Mouse (Mus musculus) right cerebral cortex, postnatal 10 days (tissue): Measurements from ENCODE around the gene Slc23a2.

Experiments
- DNase-seq, 2 experiments: peaks; one replicate each; pipeline ENCODE4 v3.0.0; 2021; ENCODE audit warnings: low spot score in 2 of 2

The Slc23a2 gene

DNA sequence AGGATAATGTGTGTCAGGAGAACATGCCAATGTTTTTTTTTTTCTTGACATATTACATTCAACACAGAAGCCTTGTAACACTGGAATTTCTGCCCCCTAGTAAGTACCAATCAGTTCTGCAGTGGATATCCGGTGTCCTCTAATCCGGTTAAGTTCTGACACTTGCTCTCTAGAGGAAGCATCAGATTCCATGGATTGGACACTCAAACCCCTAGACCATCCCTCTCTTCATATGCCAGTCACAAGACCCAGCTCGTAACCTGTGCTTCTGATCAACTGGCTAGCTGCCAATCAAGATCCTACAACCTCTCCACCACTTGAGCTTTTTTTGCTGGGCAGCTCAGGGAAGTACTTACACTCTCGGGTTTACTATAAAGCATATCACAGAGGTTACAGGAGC is 123.3 kb downstream of the Slc23a2 start:
- no peak for DNase-seq

GRCm38 (mm10) chr2:132020991-132021541 is 123.8 kb downstream of the Slc23a2 start:
- DNase-seq = peak; percentile 42 to 44

DNA sequence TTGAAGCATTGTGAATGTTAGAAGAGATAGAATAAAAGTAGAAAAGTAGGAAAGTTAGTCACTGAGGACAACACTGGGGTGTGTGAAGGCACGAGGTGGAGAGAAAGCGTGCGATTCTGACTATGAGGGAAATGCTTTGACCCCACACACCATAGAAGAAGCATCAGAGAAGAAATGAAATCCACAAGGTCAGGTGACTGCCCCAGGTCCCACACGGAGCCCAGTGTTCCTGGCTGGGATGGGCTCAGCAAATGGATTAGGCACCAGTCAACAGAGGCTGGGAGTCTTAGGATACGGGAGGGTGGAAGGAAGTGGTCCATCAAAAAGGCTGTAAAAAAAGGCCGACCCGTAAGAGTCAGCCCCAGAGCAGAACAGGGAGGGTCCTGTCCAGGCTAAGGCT is 124.5 kb downstream of the Slc23a2 start:
- DNase-seq = no peak

DNA sequence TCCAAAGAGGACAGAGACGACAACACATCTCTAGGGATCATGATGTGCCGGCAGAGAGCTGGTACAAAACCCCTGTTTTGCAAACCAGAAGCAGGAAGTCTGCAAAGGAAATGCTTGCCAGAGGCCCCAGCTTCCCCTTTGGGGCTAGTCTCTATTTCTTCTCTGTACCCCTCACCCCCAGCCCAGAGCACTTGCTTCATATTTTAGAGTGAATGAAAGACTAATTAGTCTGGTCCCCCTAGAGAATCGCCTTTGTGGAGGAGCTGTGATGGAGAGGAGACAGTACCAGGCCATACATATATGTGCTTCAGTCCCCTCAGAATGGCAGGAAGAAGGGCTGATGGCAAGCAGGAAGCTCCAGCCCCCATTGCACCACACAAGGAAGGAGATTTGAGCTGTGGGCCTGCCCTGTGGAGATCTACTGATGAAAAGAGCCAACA is 125.5 kb downstream of the Slc23a2 start:
- DNase-seq = peak in 1 of 2 experiments; percentile 43

- DNase-seq = no peak
These were observed 126.8 kb downstream of the Slc23a2 start for GRCm38 (mm10) chr2:132018156-132018555.

GRCm38 (mm10) chr2:132017611-132018010 is 127.3 kb downstream of the Slc23a2 start:
- no peak for DNase-seq

DNA sequence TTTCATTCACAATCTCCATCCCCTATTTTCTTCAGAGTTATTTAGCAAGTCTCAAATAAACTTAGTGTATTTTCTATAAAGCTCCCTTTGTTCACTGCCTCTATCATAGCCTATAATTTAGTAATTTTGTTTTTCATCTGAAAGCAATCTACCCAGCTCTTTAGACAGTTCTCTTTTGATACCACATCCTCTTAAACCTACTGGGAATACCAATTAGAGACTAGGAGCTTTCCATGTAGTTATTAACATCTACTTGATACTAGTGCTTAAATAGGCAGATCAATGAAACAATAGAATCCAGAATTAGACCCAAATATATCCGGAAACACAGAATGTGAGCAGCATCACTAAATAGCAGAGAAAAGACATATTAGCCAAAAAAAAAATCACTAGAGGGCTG is 128.9 kb downstream of the Slc23a2 start:
- DNase-seq = no peak

DNA sequence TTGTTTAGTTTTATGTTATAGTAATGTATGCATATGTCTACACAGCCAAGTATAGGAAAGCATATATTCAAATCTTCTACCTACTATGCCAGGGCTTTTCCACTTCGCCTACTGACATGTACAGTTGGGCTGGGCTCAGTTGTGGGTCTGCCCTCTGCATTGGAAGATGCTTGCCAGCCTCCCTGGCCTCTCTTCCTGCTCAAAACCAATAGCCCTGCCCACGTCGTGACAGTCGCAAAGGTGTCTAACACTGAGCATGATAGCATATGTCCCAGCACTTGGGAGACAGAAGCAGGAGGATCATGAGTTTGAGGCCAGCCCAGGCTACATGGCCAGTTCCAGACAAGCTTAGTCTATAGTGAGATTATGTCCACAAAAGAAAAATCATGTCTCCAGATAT is 131.8 kb downstream of the Slc23a2 start:
- DNase-seq = no peak

DNA sequence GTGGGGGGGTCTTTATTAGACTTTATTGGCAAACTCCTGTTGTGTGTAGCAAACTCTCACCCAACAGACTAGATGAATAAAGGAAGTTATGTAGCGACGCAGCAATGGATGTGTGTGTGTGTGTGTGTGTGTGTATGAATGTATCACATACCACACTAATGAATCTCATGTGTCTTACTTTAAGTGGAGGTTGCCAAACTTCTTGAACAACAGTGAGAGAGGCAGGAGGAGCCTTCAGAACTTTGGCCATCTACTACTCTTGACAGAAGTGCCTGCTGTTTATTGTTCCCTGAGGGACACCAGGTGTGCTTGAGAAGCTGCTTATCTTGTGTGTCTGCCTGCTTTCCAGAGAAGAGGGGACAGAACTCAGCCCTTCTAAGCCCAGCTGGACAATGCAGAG is 134.1 kb downstream of the Slc23a2 start:
- DNase-seq = no peak

GRCm38 (mm10) chr2:132008186-132008585 is 136.7 kb downstream of the Slc23a2 start:
- DNase-seq = no peak

GRCm38 (mm10) chr2:132007475-132007819 is 137.5 kb downstream of the Slc23a2 start:
- DNase-seq = no peak

- DNase-seq = peak; percentile 79 to 81
These were observed 138.1 kb downstream of the Slc23a2 start for GRCm38 (mm10) chr2:132006561-132007474.

GRCm38 (mm10) chr2:132005445-132005844 is 139.5 kb downstream of the Slc23a2 start:
- no peak for DNase-seq

- no peak for DNase-seq
These were observed 140.3 kb downstream of the Slc23a2 start for GRCm38 (mm10) chr2:132004495-132005136.

GRCm38 (mm10) chr2:132003916-132004315 is 141.0 kb downstream of the Slc23a2 start:
- DNase-seq = no peak
